Mouse (Mus musculus) cerebellum, adult 2 months (tissue): Measurements from ENCODE around the gene 1700061G19Rik.

Experiments used
- CTCF ChIP-seq: fragments of 200-500 bp; IDR thresholded peaks from 2 replicates; pipeline ENCODE4 v1.5.1; 2011; ENCODE audit warnings: low read depth, mild to moderate bottlenecking, control low read depth, low read length, moderate library complexity, borderline replicate concordance; ENCODE audit not compliant: insufficient read depth
- POLR2A ChIP-seq: fragments of 200-500 bp; IDR thresholded peaks from 2 replicates; pipeline ENCODE4 v1.6.1; 2011; ENCODE audit warnings: low read length, control low read depth, borderline replicate concordance; ENCODE audit not compliant: insufficient read depth

DNA sequence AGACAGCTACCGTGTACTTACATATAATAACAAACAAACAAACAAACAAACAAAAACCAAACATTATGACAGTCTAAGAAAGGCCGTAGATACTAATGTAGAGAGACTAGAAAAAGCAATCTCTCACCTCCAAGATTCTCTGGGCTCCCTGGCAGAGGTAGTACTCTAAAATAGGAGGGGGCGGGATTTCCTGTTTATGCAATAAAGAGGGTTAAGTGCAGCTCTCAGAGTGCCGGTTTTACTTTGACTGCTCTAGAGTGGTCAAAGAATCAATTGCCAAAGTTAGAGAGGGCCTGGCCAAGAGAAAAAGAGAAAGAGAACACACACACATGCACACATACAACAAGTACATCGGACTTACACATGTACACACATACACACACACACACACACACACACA, 33.1 kb upstream of the 1700061G19Rik start:
- TF ChIP-seq POLR2A (no peak), CTCF (no peak)
